Mouse (Mus musculus): ENCODE data around the gene Capn9. TPM values are rescaled to one million over a fixed set of nuclear protein-coding genes. Genes with fewer than 3 reads are reported as not detected.

Capn9 gene
- polyA plus RNA-seq, 1 experiment from 2014 or later, result 0.16 TPM

DNA sequence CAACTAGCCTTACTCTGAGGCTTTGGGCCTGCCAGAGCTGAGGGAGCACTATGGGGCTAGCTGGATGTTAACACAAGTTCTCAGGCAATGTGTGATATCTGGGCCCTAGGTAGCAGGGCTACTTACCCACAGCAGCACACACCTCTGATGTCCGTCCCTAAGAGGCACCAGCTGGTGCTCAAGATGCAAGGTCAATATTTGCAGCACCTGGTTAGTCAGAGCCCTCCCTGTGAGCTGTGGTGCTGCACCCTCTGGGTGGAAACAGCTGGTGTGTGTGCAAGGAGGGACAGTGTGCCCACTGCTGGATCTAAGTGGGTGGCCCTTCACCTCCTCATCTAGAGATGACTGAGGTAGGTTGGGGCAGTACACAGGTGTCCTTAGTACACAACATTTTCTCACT is 840 bp downstream of the Capn9 start:
- H3K4me2 ChIP-seq (replicated peaks; ENCODE audit: low read depth, low read length), result no peak overlapping the region
- no peaks in the 10 kb centered on the region for H3K27me3 ChIP-seq (replicated peaks; ENCODE audit: insufficient read depth, low read length)
- H3K9me3 ChIP-seq (ENCODE audit: low read length), result no peaks in the 10 kb centered on the region
- peak; percentile 68 for DNase-seq (ENCODE audit: low spot score)
- peak; percentile 58 for ATAC-seq
- no peak for TF ChIP-seq EP300 (IDR thresholded peaks at IDR 0.05)
- no peak for TF ChIP-seq CTCF (IDR thresholded peaks at IDR 0.05)
- H3K36me3 ChIP-seq (ENCODE audit: insufficient read depth, low read length), result no peaks in the 10 kb centered on the region
- H3K4me1 ChIP-seq (ENCODE audit: insufficient read depth, low read depth, low read length), result no peaks in the 10 kb centered on the region
- no peak overlapping the region for H3K4me3 ChIP-seq (ENCODE audit: low read depth, low read length)
- no peak overlapping the region for H3K9ac ChIP-seq (replicated peaks; ENCODE audit: low read depth)
- no peak overlapping the region for H3K27ac ChIP-seq (ENCODE audit: low read length)
- 38% methylated on average over 1 of the region's 1 CpGs for WGBS

DNA sequence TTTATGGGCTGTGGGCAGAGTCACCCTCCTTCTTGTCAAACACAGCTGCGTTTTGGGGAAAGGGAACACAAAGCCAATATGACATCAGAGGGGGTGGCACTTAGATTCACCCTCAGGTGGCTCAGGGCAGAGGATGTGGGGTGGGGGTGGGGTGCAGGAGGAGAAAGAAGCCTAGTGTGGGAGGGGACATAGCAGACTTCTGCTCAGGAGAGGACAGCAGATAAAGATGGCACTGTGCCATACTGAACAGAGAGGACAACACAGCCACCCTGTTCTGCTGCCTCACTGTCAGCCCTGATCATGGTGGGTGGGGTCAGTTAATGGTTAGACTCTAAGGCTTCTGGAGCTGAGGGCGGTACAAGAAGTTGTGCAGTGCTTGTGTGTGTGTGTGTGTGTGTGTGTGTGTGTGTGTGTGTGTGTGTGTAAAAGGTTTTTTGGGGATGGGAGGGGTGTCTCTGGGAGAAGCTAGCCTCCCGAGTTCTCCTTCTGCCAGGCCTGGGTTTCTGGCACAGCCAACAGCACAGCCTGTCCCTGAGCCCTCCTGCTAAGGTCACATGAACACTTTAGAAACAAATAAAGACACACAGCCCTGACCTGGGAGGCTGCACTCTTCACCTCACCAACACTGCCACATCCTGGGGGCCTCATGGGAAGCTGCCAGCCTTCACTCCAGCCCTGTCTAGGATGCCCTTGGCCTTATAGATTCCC is 10.0 kb downstream of the Capn9 start:
- Histone ChIP-seq H3K27me3 (replicated peaks; ENCODE audit: insufficient read depth, low read length) (no peaks in the 10 kb centered on the region), H3K4me2 (replicated peaks; ENCODE audit: low read depth, low read length) (no peak overlapping the region), H3K27ac (ENCODE audit: low read length) (no peak overlapping the region), H3K4me3 (ENCODE audit: low read depth, low read length) (no peak overlapping the region), H3K9me3 (ENCODE audit: low read length) (no peaks in the 10 kb centered on the region), H3K9ac (replicated peaks; ENCODE audit: low read depth) (no peak overlapping the region), H3K4me1 (ENCODE audit: insufficient read depth, low read depth, low read length) (no peaks in the 10 kb centered on the region), H3K36me3 (ENCODE audit: insufficient read depth, low read length) (no peaks in the 10 kb centered on the region)
- ATAC-seq, result peak; percentile 67
- no peak for TF ChIP-seq CTCF (IDR thresholded peaks at IDR 0.05)
- peak; percentile 30; the same call in 1 of the 2 replicates for TF ChIP-seq EP300 (IDR thresholded peaks at IDR 0.05)
- peak; percentile 50 for DNase-seq (ENCODE audit: low spot score)
- 39% methylated on average over 3 of the region's 3 CpGs for WGBS

DNA sequence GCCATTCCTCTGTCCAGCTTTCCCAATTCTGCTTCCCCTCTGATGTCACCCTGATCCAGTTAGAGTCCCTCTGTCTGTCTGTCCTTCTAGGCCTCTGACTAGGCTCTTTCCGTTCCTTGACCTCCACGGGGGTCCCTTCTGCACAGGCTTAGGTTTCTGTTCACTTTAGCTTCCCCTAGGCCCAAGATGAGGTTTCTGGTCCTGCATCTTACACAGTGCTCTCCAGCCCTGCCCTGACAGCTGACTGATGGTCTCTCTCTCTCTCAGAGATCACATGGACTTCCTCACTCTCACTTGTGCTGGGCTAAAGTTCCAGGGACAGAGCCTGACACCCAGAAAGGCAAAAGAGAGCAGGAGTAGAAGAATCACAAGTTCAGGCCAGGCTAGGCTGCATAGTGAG is 10.6 kb downstream of the Capn9 start:
- no peak overlapping the region for H3K9ac ChIP-seq (replicated peaks; ENCODE audit: low read depth)
- WGBS, result 84% methylated on average over 2 of the region's 2 CpGs
- DNase-seq (ENCODE audit: low spot score), result peak; percentile 19

DNA sequence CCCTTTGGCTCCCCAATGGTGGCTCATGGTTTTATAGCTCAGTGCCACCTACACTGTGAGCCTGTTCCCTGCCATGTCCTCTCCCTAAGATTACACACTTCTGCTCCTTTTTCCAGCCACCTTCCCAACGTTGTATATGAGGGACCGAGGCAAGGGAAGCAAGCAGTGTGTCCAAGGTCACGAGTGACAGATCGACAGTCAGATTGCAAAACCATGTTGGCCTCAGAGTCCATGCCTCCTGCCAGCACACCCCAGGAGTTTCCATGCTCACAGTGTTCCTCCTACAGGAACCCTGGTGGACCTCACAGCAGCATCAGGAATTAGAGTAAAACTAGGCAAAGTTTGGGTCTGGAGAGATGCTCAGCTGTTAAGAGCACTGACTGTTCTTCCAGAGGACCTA is 13.5 kb downstream of the Capn9 start:
- Histone ChIP-seq H3K36me3 (ENCODE audit: insufficient read depth, low read length) (no peaks in the 10 kb centered on the region), H3K9me3 (ENCODE audit: low read length) (no peaks in the 10 kb centered on the region), H3K4me1 (ENCODE audit: insufficient read depth, low read depth, low read length) (no peaks in the 10 kb centered on the region), H3K27ac (ENCODE audit: low read length) (no peak overlapping the region), H3K4me3 (ENCODE audit: low read depth, low read length) (no peak overlapping the region), H3K4me2 (replicated peaks; ENCODE audit: low read depth, low read length) (no peak overlapping the region), H3K9ac (replicated peaks; ENCODE audit: low read depth) (no peak overlapping the region), H3K27me3 (replicated peaks; ENCODE audit: insufficient read depth, low read length) (no peaks in the 10 kb centered on the region)
- TF ChIP-seq EP300 (IDR thresholded peaks at IDR 0.05), result no peak
- no peak for TF ChIP-seq CTCF (IDR thresholded peaks at IDR 0.05)
- WGBS, result 50% methylated on average over 4 of the region's 4 CpGs
- DNase-seq (ENCODE audit: low spot score) (no peak), ATAC-seq (no peak)

More for the DNA sequence above, 10.6 kb downstream of the Capn9 start:
- no peak for TF ChIP-seq CTCF (IDR thresholded peaks at IDR 0.05)
- TF ChIP-seq EP300 (IDR thresholded peaks at IDR 0.05), result no peak
- Histone ChIP-seq H3K27ac (ENCODE audit: low read length) (no peak overlapping the region), H3K4me3 (ENCODE audit: low read depth, low read length) (no peak overlapping the region), H3K9me3 (ENCODE audit: low read length) (no peaks in the 10 kb centered on the region), H3K4me2 (replicated peaks; ENCODE audit: low read depth, low read length) (no peak overlapping the region), H3K36me3 (ENCODE audit: insufficient read depth, low read length) (no peaks in the 10 kb centered on the region), H3K4me1 (ENCODE audit: insufficient read depth, low read depth, low read length) (no peaks in the 10 kb centered on the region), H3K27me3 (replicated peaks; ENCODE audit: insufficient read depth, low read length) (no peaks in the 10 kb centered on the region)
- ATAC-seq, result no peak

DNA sequence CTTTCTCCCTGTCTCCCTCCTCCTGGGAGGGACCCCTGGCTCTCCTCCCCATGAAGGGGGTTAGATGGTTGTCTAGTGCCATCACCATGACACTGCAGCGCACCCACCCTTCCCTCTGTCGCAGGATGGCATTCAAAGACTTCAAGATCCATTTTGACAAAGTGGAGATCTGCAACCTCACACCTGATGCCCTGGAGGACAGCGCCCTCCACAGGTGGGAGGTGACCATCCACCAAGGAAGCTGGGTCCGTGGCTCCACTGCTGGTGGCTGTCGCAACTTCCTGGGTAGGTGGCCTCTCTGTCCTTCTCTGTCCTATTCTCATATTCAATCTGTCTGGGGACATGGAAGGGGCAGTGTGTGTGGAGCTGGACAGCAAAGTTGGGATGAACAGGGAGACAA is 28.2 kb downstream of the Capn9 start:
- H3K36me3 ChIP-seq (ENCODE audit: insufficient read depth, low read length), result no peaks in the 10 kb centered on the region
- ATAC-seq (no peak), DNase-seq (ENCODE audit: low spot score) (no peak)
- H3K27me3 ChIP-seq (replicated peaks; ENCODE audit: insufficient read depth, low read length), result no peaks in the 10 kb centered on the region
- TF ChIP-seq EP300 (IDR thresholded peaks at IDR 0.05), result no peak
- TF ChIP-seq CTCF (IDR thresholded peaks at IDR 0.05), result peak; percentile 56
- no peak overlapping the region for H3K4me2 ChIP-seq (replicated peaks; ENCODE audit: low read depth, low read length)
- no peak overlapping the region for H3K4me3 ChIP-seq (ENCODE audit: low read depth, low read length)
- no peaks in the 10 kb centered on the region for H3K4me1 ChIP-seq (ENCODE audit: insufficient read depth, low read depth, low read length)
- 63% methylated on average over 5 of the region's 5 CpGs for WGBS
- H3K9ac ChIP-seq (replicated peaks; ENCODE audit: low read depth), result no peak overlapping the region
- no peaks in the 10 kb centered on the region for H3K9me3 ChIP-seq (ENCODE audit: low read length)
- H3K27ac ChIP-seq (ENCODE audit: low read length), result no peak overlapping the region

DNA sequence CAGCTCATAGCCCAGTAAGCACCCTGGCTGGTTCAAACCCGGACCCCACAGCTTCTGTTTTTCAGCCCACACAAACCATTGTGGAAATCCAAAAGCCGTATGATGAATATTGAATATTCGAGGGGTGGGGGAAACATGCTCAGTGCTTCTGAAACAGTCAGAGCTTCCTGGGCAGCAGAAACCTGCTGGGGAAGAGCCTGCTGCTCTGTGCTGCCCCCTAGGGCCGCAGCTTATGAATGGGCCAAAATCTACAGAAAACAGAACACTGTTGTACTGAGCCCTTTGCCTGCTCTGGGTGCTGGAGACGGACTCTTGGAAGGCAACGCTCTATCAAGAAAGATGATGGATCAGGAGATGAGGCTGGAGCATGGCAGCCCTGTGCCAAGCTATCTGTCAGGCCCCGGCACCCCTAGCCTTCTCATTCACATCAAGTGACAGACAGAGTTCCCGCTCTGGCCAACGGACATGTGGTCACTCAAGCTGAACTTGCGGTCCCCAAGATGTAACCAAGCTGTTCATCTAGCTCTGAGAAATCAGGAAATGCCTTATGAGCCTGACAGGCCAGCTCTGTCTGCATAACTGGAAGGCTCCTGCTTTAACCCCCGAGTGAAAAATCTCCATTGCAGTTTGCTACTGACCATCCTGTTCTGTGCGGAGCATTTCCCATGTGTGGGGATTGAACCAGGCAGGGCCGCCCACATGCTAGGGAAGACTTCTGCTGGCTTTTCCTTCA is 32.5 kb downstream of the Capn9 start:
- no peak overlapping the region for H3K4me2 ChIP-seq (replicated peaks; ENCODE audit: low read depth, low read length)
- no peaks in the 10 kb centered on the region for H3K27me3 ChIP-seq (replicated peaks; ENCODE audit: insufficient read depth, low read length)
- DNase-seq (ENCODE audit: low spot score), result peak; percentile 62
- H3K36me3 ChIP-seq (ENCODE audit: insufficient read depth, low read length), result no peaks in the 10 kb centered on the region
- H3K4me3 ChIP-seq (ENCODE audit: low read depth, low read length), result no peak overlapping the region
- 55% methylated on average over 13 of the region's 13 CpGs for WGBS
- H3K4me1 ChIP-seq (ENCODE audit: insufficient read depth, low read depth, low read length), result no peaks in the 10 kb centered on the region
- TF ChIP-seq EP300 (IDR thresholded peaks at IDR 0.05) (no peak), CTCF (IDR thresholded peaks at IDR 0.05) (peak; percentile 76)
- H3K27ac ChIP-seq (ENCODE audit: low read length), result peak overlapping the region; percentile 47; the same call in 1 of the 2 replicates
- peak; percentile 65 for ATAC-seq
- no peaks in the 10 kb centered on the region for H3K9me3 ChIP-seq (ENCODE audit: low read length)
- H3K9ac ChIP-seq (replicated peaks; ENCODE audit: low read depth), result no peak overlapping the region
